Mouse (Mus musculus) olfactory bulb, adult 2 months (tissue): ENCODE measurements around the gene Syt1. TPM values are rescaled to one million over a fixed set of nuclear protein-coding genes. Genes with fewer than 3 reads are reported as not detected.

Source experiments
- H3K27ac ChIP-seq: fragments of 200-500 bp; 2 replicates; pipeline ENCODE4 v1.5.1; 2012; ENCODE audit warnings: low read depth, low read length; ENCODE audit not compliant: insufficient read depth
- H3K4me1 ChIP-seq: fragments of 200-500 bp; 2 replicates; pipeline ENCODE4 v1.6.1; 2012; ENCODE audit warnings: low read length; ENCODE audit not compliant: control insufficient read depth, insufficient read depth
- H3K4me3 ChIP-seq: fragments of 200-500 bp; 2 replicates; pipeline ENCODE4 v1.5.1; 2012; ENCODE audit warnings: mild to moderate bottlenecking, low read depth, low read length, moderate library complexity; ENCODE audit not compliant: insufficient read depth
- CTCF ChIP-seq: fragments of 200-500 bp; IDR thresholded peaks from 2 replicates; pipeline ENCODE4 v1.5.1; 2012; ENCODE audit warnings: low read depth, mild to moderate bottlenecking, low read length, moderate library complexity; ENCODE audit not compliant: insufficient read depth
- POLR2A ChIP-seq: fragments of 200-500 bp; IDR thresholded peaks from 2 replicates; pipeline ENCODE4 v1.6.1; 2012; ENCODE audit warnings: mild to moderate bottlenecking, low read depth, low read length, moderate library complexity; ENCODE audit not compliant: insufficient read depth
- WGBS: fragments of 180-500 bp; shearing (Covaris S2); methylation state at CpG from one replicate; pipeline ENCODE4 v1.1.7; 2018; 5-methylcytosine and 5-hydroxymethylcytosine counted together
- polyA plus RNA-seq: library from polyadenylated mRNA; stranded (reverse); fragments of >200 nt; gene quantifications from 2 replicates; pipeline ENCODE4 v1.2.4, GENCODE M21; 2012; ENCODE audit warnings: low replicate concordance; ENCODE audit not compliant: missing spikeins, insufficient read depth, insufficient read length

The Syt1 gene
- polyA plus RNA-seq, 1 experiment: 384 TPM

DNA sequence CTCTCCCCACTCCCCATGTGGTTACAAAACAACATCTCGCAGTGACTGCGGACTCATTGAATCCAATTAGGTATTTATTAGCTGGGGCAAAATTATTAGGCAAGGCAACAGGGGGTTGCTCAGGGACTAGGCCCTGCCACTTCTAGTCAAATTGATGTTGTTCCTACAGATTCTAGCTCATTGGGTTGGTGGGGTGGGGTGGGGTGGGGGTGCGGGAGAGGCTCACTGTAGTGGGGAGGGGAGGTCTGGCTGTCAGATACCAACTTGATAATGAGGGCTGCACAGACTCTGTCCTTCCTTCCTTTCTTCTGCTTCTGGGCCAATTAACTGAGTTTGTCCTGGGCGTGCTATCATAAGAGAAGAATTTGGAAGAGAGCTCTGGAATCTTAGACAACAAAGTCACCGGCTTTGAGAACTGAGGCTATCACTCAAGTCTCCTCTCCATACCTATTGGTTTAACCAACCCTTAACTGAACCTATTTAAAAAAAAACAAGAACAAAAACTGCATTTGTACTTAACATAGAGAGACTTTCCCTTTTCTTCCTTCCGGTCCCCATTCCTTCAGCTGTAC lies 441.1 kb downstream of the Syt1 start:
- TF ChIP-seq CTCF (no peak), POLR2A (no peak)
- Histone ChIP-seq H3K27ac (no peak overlapping the region), H3K4me3 (no peak overlapping the region), H3K4me1 (peaks cover 3% of the 10 kb centered on the region)
- 77% methylated on average over 6 of the region's 6 CpGs for WGBS

DNA sequence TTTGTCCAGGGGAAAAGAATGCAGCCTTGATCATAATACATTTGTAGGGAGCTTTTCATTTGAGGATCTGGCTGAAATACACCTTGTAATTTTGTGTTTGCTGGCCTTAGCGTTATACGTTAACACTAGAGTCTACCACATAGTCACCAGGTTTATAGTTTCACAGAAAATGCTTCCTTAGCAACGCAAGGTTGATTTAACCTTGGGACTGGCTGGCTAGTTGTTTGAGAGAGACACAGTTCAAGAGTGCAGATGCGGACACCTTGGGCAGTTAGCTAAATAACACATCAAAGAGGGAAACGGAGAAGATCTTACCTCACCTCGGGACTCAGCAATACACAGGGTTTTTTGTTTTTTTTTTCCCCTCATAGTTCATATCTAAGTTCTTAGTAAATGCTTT lies 441.9 kb downstream of the Syt1 start:
- Histone ChIP-seq H3K27ac (no peak overlapping the region), H3K4me3 (no peak overlapping the region), H3K4me1 (peaks cover 3% of the 10 kb centered on the region)
- TF ChIP-seq POLR2A: no peak
- WGBS: 82% methylated on average over 6 of the region's 6 CpGs

DNA sequence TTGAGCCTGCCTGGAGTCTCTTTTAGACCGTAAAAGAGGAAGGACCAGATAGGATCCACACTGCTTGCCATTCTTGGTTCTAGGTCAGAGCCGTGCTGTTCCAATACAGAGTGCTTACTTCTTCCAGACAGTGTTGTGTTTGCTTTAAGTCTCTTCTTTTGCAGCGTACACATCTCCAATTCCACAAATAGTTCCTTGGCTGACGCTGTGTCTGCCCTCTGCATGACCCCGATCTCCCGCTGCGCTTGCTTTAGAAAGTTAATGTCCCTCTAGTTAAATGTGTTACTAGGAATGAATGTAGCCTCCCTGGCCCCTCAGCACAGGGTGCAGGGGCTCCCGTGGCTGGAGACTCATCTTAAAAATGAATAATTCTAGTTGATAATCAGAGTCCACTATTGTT lies 442.6 kb downstream of the Syt1 start:
- Histone ChIP-seq H3K4me1 (peaks cover 3% of the 10 kb centered on the region), H3K27ac (no peak overlapping the region), H3K4me3 (no peak overlapping the region)
- TF ChIP-seq POLR2A (no peak), CTCF (no peak)
- 43% methylated on average over 8 of the region's 8 CpGs for WGBS

DNA sequence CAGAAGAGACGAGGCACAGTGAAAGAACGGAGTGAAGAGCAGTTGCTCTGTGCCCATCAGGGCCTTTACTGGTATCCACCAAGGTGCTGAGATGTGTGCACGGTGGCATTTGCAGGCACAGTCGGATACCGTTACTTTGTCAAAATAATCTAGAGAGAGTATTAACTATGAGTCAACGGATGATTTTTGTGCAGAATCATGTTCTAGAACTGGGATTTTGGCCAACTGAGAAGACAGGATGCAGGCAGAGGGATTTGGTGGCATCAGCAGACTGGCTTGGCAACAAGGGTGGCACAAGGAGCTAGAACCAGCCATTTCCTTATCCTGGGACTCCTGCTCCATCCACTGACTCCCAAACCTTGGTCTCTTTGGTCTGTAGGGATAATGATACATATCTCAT lies 443.3 kb downstream of the Syt1 start:
- H3K4me1 ChIP-seq: peaks cover 3% of the 10 kb centered on the region
- WGBS: 94% methylated on average over 6 of the region's 6 CpGs
- no peak overlapping the region for H3K27ac ChIP-seq
- no peak overlapping the region for H3K4me3 ChIP-seq
- TF ChIP-seq CTCF (no peak), POLR2A (no peak)

DNA sequence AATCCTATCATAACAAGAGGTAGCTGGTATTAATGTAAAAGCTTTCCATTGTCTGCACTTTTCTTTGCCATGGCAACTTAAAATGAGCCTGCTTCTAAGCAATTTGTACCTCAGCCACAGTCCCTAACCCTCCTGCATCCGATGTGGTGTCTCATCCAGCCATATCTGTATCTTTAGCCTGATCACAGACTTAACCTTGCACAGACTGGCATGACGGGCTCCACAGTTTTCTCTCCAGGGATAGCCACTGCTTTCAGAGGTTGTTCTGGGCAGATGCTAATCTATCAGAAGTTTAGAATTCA lies 451.2 kb downstream of the Syt1 start:
- no peak overlapping the region for H3K27ac ChIP-seq
- TF ChIP-seq CTCF (no peak), POLR2A (no peak)
- 60% methylated on average over 2 of the region's 2 CpGs for WGBS

DNA sequence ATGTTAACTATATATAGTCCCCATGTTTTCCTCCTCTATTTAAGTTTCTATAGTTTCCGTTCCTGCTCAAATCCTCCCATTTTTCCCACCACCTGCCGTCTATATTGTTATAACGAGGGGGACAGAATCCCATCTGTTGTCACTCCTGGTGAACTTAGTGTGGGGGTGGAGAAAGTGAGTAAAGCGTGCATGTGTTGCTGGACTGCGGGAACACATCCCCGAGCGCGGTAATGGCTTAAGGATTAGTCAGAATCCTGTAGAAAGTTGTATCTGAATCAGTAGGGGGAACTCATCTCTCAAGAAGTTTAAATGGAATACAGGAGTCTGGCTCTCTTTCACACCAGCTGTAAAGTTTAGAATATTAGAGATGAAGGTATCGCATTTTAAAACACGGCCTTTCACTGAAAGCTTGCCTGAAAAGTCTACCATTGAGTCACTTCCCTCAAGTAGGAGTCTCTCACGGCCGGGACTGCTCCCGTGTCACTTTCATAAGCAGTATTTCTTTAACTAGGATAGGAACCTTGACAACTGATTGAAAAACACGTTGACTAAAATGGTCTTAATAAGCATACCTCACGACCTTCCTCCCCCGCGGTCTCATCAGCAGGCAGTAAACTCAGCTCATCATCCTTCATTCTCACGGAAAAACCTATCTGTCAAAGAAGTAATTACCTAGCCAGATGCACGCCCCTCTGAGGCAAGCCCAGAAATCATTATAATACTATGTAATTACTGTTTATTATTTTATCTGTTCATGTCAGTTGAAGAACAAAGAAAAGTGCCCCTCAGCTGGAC lies 451.8 kb downstream of the Syt1 start:
- 48% methylated on average over 19 of the region's 19 CpGs for WGBS
- H3K27ac ChIP-seq: no peak overlapping the region

More for the DNA sequence above, 451.2 kb downstream of the Syt1 start:
- Histone ChIP-seq H3K4me3 (no peak overlapping the region), H3K4me1 (peaks cover 4% of the 10 kb centered on the region; the same call in 1 of the 2 replicates)

DNA sequence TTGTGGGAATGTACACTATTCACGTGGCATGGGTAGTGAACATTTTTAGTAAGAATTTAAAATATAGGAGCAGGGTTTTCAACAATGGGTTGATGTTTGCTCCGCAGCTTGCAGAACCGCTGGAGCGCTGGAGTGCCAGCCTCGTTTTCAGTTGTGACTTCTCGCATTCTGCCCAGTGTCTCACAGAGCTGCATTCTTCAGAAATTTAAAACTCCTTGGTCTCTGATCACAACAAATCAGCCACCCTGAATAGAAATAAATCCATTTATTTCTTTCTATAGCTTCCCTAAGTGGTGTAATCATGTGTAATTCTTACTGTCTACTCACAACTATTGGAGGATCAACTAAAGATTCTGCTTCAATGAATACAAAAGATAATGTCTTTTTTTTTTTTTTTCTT lies 458.2 kb downstream of the Syt1 start:
- H3K4me1 ChIP-seq: peaks cover 5% of the 10 kb centered on the region; the same call in 1 of the 2 replicates
- 49% methylated on average over 6 of the region's 6 CpGs for WGBS
- H3K27ac ChIP-seq: no peak overlapping the region
- no peak overlapping the region for H3K4me3 ChIP-seq
- TF ChIP-seq POLR2A: no peak
- no peak for TF ChIP-seq CTCF

More for the DNA sequence above, 451.8 kb downstream of the Syt1 start:
- no peak for TF ChIP-seq CTCF
- TF ChIP-seq POLR2A: no peak
- Histone ChIP-seq H3K4me1 (peaks cover 4% of the 10 kb centered on the region; the same call in 1 of the 2 replicates), H3K4me3 (no peak overlapping the region)

DNA sequence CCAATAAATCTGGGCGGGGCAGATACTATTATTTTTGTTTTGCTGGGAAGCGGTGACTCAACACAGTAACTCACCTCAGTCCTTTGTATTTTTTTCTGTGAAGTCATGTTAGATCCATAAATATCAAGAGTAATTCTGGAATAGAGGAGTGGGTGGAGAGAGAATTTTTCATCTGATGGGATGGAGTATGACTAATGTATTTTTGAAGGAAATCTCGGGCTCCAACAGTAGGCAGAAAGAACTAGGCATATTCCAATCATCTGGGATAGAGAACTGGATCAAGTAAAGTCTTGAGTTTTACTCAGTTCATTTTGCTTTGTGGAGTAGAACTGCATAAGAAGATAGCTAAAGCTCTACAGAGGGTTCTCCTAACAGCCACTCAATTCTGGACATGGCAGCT lies 465.1 kb downstream of the Syt1 start:
- TF ChIP-seq POLR2A: no peak
- TF ChIP-seq CTCF: no peak
- H3K4me3 ChIP-seq: no peak overlapping the region
- no peaks in the 10 kb centered on the region for H3K4me1 ChIP-seq
- H3K27ac ChIP-seq: no peak overlapping the region
- 79% methylated on average over 3 of the region's 3 CpGs for WGBS

DNA sequence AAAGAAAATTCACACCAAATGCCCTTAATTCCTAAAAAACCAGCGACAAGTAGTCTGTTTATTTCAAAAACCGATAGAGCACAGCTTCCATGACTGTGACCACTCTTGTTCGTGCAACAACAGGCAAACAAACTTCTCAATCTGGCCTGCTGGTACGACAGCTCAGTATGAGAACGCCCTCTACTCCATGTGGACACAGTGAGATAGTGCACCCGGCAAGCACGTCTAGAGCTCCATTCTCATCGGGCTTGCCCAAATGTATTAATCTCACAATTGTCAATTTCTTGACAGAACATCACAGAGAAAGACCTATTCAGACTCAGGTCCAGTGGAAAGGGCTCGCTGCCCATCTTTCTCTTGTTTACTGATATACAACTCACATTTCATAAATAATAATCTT lies 469.2 kb downstream of the Syt1 start:
- 93% methylated on average over 9 of the region's 9 CpGs for WGBS
- no peak for TF ChIP-seq POLR2A
- TF ChIP-seq CTCF: no peak
- H3K4me1 ChIP-seq: no peaks in the 10 kb centered on the region
- no peak overlapping the region for H3K27ac ChIP-seq
- H3K4me3 ChIP-seq: no peak overlapping the region
